Mouse (Mus musculus) intestine, embryonic 16.5 days (tissue): ENCODE measurements around the gene Nfe2l1. TPM values are rescaled to one million over a fixed set of nuclear protein-coding genes. Genes with fewer than 3 reads are reported as not detected.
A peak's percentile ranks its signal among the peaks of the same experiment; 100 is the strongest.
"Not testable (repeated sequence)": the region's sequence is repeated elsewhere in the genome, so short reads cannot be mapped to it uniquely, and the experiment has no call there.

Experiments used
- ATAC-seq: fragments of 200-750 bp; cut with Nextera tagmentation; 2 replicates; pipeline ENCODE4 v1.8.0; 2017; ENCODE audit warnings: moderate TSS enrichment, moderate library complexity
- H3K27ac ChIP-seq: fragments of 300-500 bp; sonication (generic); 2 replicates; pipeline ENCODE4 v1.5.1; 2014; ENCODE audit warnings: mild to moderate bottlenecking, low read length
- H3K27me3 ChIP-seq: fragments of 300-500 bp; sonication (generic); replicated peaks from 2 replicates; pipeline ENCODE4 v1.6.1; 2014; ENCODE audit warnings: low read length, control low read depth, mixed read lengths; ENCODE audit not compliant: control insufficient read depth, insufficient read depth
- H3K36me3 ChIP-seq: fragments of 300-500 bp; sonication (generic); 2 replicates; pipeline ENCODE4 v1.6.1; 2014; ENCODE audit warnings: low read length, control low read depth; ENCODE audit not compliant: control insufficient read depth, insufficient read depth
- H3K4me1 ChIP-seq: fragments of 300-500 bp; sonication (generic); 2 replicates; pipeline ENCODE4 v1.6.1; 2014; ENCODE audit warnings: low read length, control low read depth, mixed read lengths; ENCODE audit not compliant: control insufficient read depth, insufficient read depth
- H3K4me2 ChIP-seq: fragments of 300-500 bp; sonication (generic); 2 replicates; pipeline ENCODE4 v1.6.1; 2014; ENCODE audit warnings: low read depth, low read length, control low read depth
- H3K4me3 ChIP-seq: fragments of 300-500 bp; sonication (generic); 2 replicates; pipeline ENCODE4 v1.5.1; 2014; ENCODE audit warnings: mild to moderate bottlenecking, low read length
- H3K9ac ChIP-seq: fragments of 300-500 bp; sonication (generic); 2 replicates; pipeline ENCODE4 v1.6.1; 2014; ENCODE audit warnings: low read depth, low read length
- H3K9me3 ChIP-seq: fragments of 300-500 bp; sonication (generic); 2 replicates; pipeline ENCODE4 v1.6.1; 2016; ENCODE audit warnings: low read length, control low read depth; ENCODE audit not compliant: control insufficient read depth
- WGBS: fragments of 180-500 bp; shearing (Covaris S2); extraction: QIAGEN DNeasy Blood & Tissue Kit; methylation state at CpG from one replicate; pipeline ENCODE4 v1.1.7; 2014; 5-methylcytosine and 5-hydroxymethylcytosine counted together
- polyA plus RNA-seq: library from polyadenylated mRNA; unstranded; fragments of >200 nt; fragmentation: Nextera tagmentation; extraction: Ambion mirVana; gene quantifications from 2 replicates; pipeline ENCODE4 v1.2.1, GENCODE M21; 2015

Gene Nfe2l1
- polyA plus RNA-seq, 1 experiment from 2014 or later: 52.5 TPM

DNA sequence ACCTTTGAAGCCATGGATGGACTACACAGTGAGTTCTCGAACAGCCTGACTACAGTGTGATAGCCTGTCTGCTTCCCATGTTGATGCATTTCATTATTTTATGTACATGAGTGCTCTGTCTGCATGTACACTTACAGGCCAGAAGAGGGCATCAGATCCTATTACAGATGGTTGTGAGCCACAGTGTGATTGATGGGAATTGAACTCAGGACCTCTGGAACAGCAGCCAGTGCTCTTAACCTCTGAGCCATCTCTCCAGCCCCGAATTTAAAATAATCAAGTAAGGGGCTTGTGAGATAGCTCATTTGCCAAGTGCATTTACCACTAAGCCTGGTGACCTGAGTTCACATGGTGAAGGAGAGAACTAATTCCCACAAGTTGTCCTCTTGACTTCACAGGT lies 48.3 kb downstream of the Nfe2l1 start:
- H3K9me3 ChIP-seq: no peaks in the 10 kb centered on the region
- H3K4me3 ChIP-seq: no peak overlapping the region
- no peak overlapping the region for H3K4me2 ChIP-seq
- no peaks in the 10 kb centered on the region for H3K27me3 ChIP-seq
- H3K27ac ChIP-seq: no peak overlapping the region
- no peak for ATAC-seq
- H3K9ac ChIP-seq: no peak overlapping the region
- no peaks in the 10 kb centered on the region for H3K36me3 ChIP-seq
- peaks cover 6% of the 10 kb centered on the region for H3K4me1 ChIP-seq
- WGBS: 81% methylated on average over 2 of the region's 2 CpGs

GRCm38 (mm10) chr11:96780306-96780705 lies 49.5 kb downstream of the Nfe2l1 start:
- H3K4me3 ChIP-seq: no peak overlapping the region
- no peaks in the 10 kb centered on the region for H3K36me3 ChIP-seq
- ATAC-seq: no peak
- H3K27ac ChIP-seq: no peak overlapping the region
- no peaks in the 10 kb centered on the region for H3K27me3 ChIP-seq
- 69% methylated on average over 5 of the region's 5 CpGs for WGBS
- peaks cover 10% of the 10 kb centered on the region for H3K4me1 ChIP-seq
- H3K9me3 ChIP-seq: no peaks in the 10 kb centered on the region
- H3K4me2 ChIP-seq: no peak overlapping the region
- no peak overlapping the region for H3K9ac ChIP-seq

GRCm38 (mm10) chr11:96778061-96778627 lies 51.6 kb downstream of the Nfe2l1 start:
- H3K4me2 ChIP-seq: peak overlapping the region; percentile 86
- not testable (repeated sequence) for ATAC-seq, H3K9me3 ChIP-seq, H3K4me1 ChIP-seq, H3K27me3 ChIP-seq, H3K36me3 ChIP-seq
- WGBS: 64% methylated on average over 10 of the region's 10 CpGs
- H3K9ac ChIP-seq: peak overlapping the region; percentile 72
- H3K4me3 ChIP-seq: peak overlapping the region; percentile 82
- H3K27ac ChIP-seq: peak overlapping the region; percentile 72

DNA sequence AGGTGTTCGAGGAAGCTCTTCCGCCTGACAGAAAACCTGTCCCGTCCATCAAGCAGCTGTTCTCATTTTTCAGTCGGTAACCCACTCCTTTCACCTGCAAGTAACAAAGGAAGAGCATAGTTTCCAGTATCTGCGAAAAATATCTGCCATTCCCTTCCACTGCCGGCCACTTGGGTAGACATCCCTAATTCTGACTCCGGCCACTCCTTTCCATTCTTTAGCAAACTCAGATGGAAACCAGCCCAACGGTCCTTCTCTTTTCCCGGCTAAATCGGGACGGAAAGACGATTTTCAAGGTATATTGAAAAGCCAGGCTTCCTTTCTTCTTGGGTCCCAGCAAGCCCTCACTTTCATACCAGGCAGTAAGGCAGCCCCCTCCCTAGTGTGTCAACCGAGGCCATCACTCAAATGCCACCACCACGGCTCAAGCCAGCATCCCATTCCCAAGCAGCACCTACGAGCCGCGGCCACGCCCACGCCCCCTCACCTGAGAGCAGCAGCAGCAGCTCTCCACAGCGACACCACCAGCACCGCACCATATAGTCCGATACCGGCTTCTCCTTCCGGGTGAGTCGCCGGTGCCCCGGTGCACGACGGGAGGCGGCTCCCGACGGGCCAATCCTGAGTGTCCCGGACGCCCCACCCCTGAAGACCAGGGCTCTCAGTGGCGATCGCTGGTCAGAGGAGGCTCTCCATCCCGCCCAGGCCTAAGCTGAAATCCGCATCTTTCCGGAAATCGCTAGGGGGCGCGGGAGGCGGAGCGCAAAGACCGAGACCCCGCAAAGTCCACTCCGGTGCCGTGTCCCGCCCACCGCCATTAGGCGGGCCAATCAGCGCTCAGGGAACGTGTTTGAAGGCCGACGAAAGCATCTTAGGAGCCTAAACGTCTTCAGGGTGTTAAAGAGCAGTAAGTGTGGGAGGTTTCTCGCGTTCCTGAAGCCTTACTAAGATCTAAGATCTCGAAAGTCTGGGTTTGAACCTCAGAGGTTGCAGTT lies 52.5 kb downstream of the Nfe2l1 start, which contains the start of gene Snx11:
Gene Snx11 (minus strand): TSS at position 592 of the 995 bp plus-strand sequence.
- Histone ChIP-seq H3K27me3 (no peaks in the 10 kb centered on the region), H3K4me1 (peaks cover 10% of the 10 kb centered on the region), H3K9me3 (no peaks in the 10 kb centered on the region), H3K9ac (peak within 1 kb of the TSS; percentile 72), H3K27ac (peak within 1 kb of the TSS; percentile 72), H3K4me2 (peak within 1 kb of the TSS; percentile 86), H3K4me3 (peak within 1 kb of the TSS; percentile 82), H3K36me3 (peaks cover 4% of the 10 kb centered on the region; the same call in 1 of the 2 replicates)
- under 1% methylated on average over 59 of the region's 59 CpGs for WGBS
- ATAC-seq: peak; percentile 100

DNA sequence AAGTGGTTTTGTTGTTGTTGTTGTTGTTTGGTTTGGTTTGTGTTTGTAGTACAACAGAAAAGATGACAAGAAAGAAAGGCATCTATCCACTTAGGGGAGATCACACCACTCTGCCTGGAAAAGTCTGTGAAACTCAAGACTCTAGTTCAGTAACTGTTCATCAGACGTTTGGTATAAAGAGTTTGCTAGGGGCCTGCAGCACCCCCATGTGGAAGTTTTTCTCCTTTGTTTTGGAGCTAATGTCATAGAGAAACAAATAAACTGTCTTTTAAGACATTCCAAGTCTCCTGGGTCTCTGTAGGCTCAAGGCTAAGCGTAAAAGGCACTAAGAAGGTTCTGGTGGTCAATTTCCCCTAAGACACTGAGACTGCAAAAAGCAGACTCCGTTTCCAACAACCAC lies 53.7 kb downstream of the Nfe2l1 start:
- no peak overlapping the region for H3K27ac ChIP-seq
- H3K4me2 ChIP-seq: peak overlapping the region; percentile 86; the same call in 1 of the 2 replicates
- no peaks in the 10 kb centered on the region for H3K27me3 ChIP-seq
- no peaks in the 10 kb centered on the region for H3K9me3 ChIP-seq
- H3K36me3 ChIP-seq: peaks cover 9% of the 10 kb centered on the region; the same call in 1 of the 2 replicates
- H3K9ac ChIP-seq: peak overlapping the region; percentile 72; the same call in 1 of the 2 replicates
- no peak overlapping the region; the same call in 1 of the 2 replicates for H3K4me3 ChIP-seq
- 38% methylated on average over 3 of the region's 3 CpGs for WGBS
- no peak for ATAC-seq
- H3K4me1 ChIP-seq: peaks cover 10% of the 10 kb centered on the region

DNA sequence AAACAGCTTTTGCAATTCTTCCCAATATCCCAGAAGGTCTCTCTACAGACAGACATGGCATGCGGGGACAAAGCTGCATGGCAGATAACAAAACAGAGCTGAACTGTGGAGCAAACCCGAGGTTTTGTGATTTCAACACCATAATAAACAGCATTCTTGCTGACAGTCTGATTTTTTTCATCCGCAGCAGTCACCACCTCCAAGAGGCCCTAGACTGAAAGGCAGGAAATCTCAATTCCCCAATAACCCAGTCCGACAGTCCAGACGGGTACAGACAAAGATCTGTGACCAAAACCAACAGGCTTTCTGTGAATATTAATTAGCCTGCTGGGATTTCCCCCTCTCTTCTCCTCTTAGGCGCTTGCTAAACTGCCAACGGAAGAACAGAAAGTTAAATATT lies 54.1 kb downstream of the Nfe2l1 start:
- no peak overlapping the region for H3K9ac ChIP-seq
- peaks cover 10% of the 10 kb centered on the region; the same call in 1 of the 2 replicates for H3K36me3 ChIP-seq
- 74% methylated on average over 7 of the region's 7 CpGs for WGBS
- no peak for ATAC-seq
- H3K27me3 ChIP-seq: no peaks in the 10 kb centered on the region
- peaks cover 10% of the 10 kb centered on the region for H3K4me1 ChIP-seq
- H3K27ac ChIP-seq: no peak overlapping the region
- no peaks in the 10 kb centered on the region for H3K9me3 ChIP-seq
- H3K4me3 ChIP-seq: no peak overlapping the region
- H3K4me2 ChIP-seq: no peak overlapping the region

DNA sequence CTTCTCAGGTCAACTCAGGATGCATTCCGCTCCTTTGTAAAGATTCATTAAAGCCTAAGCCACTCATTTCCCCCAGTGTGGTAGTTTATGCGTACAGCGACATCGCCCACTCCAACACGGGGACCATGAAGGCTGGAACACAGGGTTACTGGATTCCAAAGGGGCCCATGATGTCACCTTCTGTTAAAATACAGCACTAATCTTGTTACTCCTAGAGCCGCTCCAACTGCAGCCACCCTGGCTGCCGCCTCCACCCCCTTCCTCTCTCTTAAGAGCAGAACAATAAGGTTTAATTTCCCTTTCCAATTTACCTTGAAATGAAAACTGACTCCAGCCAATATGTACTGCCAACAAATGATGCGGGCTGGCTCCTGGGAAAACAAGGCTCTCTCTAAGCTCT lies 54.7 kb downstream of the Nfe2l1 start:
- Histone ChIP-seq H3K9me3 (no peaks in the 10 kb centered on the region), H3K9ac (no peak overlapping the region), H3K4me2 (no peak overlapping the region), H3K27me3 (no peaks in the 10 kb centered on the region), H3K4me3 (no peak overlapping the region), H3K36me3 (peaks cover 12% of the 10 kb centered on the region; the same call in 1 of the 2 replicates), H3K27ac (no peak overlapping the region), H3K4me1 (peaks cover 10% of the 10 kb centered on the region)
- 83% methylated on average over 8 of the region's 8 CpGs for WGBS
- no peak for ATAC-seq

GRCm38 (mm10) chr11:96774536-96774935 lies 55.2 kb downstream of the Nfe2l1 start:
- Histone ChIP-seq H3K4me1 (peaks cover 10% of the 10 kb centered on the region), H3K4me3 (no peak overlapping the region), H3K9ac (no peak overlapping the region), H3K27me3 (no peaks in the 10 kb centered on the region), H3K4me2 (no peak overlapping the region), H3K36me3 (peaks cover 15% of the 10 kb centered on the region; the same call in 1 of the 2 replicates), H3K27ac (no peak overlapping the region), H3K9me3 (no peaks in the 10 kb centered on the region)
- ATAC-seq: no peak
- 82% methylated on average over 3 of the region's 3 CpGs for WGBS

GRCm38 (mm10) chr11:96772413-96772812 lies 57.4 kb downstream of the Nfe2l1 start:
- no peak overlapping the region for H3K9ac ChIP-seq
- no peaks in the 10 kb centered on the region for H3K27me3 ChIP-seq
- H3K36me3 ChIP-seq: peaks cover 17% of the 10 kb centered on the region; the same call in 1 of the 2 replicates
- WGBS: 86% methylated on average over 9 of the region's 9 CpGs
- H3K4me3 ChIP-seq: no peak overlapping the region
- H3K9me3 ChIP-seq: no peaks in the 10 kb centered on the region
- ATAC-seq: no peak
- no peak overlapping the region for H3K27ac ChIP-seq
- peaks cover 10% of the 10 kb centered on the region for H3K4me1 ChIP-seq
- H3K4me2 ChIP-seq: no peak overlapping the region
